In the genomic region with DNA sequence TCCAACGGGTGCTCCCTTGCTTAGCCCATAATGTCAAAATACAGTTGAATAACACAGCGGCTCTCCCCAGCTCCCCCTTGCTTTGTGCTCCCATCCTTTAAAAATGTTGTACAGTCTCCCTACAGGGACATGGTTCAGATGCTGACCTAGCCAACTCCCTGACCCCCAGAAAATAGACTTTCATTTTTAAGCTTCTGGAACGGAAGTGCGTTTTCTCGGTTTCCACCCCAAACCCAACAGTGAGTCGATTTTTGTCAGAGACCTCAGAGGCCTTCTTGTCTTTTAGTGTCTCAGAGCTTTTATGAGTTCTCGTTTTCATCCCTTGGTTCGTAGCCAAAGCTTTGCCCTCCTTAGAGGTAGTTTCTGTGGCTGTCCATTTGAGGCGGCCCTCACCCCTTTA, we compare ENCODE assay signal across 1 mouse cellular context.
A peak's percentile ranks its signal among the peaks of the same experiment; 100 is the strongest.
TF ChIP-seq lines count a peak whose summit lies in the region.

No protein-coding gene starts in this region.

TF ChIP-seq in CH12.LX, 34 proteins besides CTCF, POLR2A, EP300 and RAD21:
- TF ChIP-seq POLR2AphosphoS2 (IDR thresholded peaks at IDR 0.05; ENCODE audit: low read depth, low read length) (no peak), GABPA (IDR thresholded peaks at IDR 0.05; ENCODE audit: insufficient replicate concordance, low read depth, low read length) (no peak), SMC3 (IDR thresholded peaks at IDR 0.05; ENCODE audit: low read depth, low read length) (no peak), USF2 (conservative IDR thresholded peaks at IDR 0.05; ENCODE audit: low read depth, low read length) (no peak), CHD2 (IDR thresholded peaks at IDR 0.05; ENCODE audit: low read length) (no peak), E2F4 (IDR thresholded peaks at IDR 0.05; ENCODE audit: insufficient replicate concordance, low read depth, low read length) (no peak), JUN (IDR thresholded peaks at IDR 0.05; ENCODE audit: insufficient read depth, low read depth, low read length) (no peak), ETS1 (conservative IDR thresholded peaks at IDR 0.05; ENCODE audit: low read depth, low read length) (0 out of 2 replicates have a peak, but pooled peaks have one; percentile 25), TCF12 (IDR thresholded peaks at IDR 0.05; ENCODE audit: low read depth, low read length) (peak; percentile 82), ZKSCAN1 (IDR thresholded peaks at IDR 0.05; ENCODE audit: borderline replicate concordance, low read depth, low read length) (no peak), MAX (IDR thresholded peaks at IDR 0.05; ENCODE audit: low read length) (no peak), MAFK (IDR thresholded peaks at IDR 0.05; ENCODE audit: insufficient replicate concordance, low read length) (peak; percentile 79), HCFC1 (IDR thresholded peaks at IDR 0.05; ENCODE audit: low read depth, low read length) (no peak), SIN3A (IDR thresholded peaks at IDR 0.05; ENCODE audit: low read length) (no peak), MXI1 (IDR thresholded peaks at IDR 0.05; ENCODE audit: low read depth, low read length) (no peak), USF1 (IDR thresholded peaks at IDR 0.05; ENCODE audit: low read depth, low read length) (no peak), ZMIZ1 (IDR thresholded peaks at IDR 0.05; ENCODE audit: low read depth, low read length) (no peak), NRF1 (IDR thresholded peaks at IDR 0.05; ENCODE audit: low read depth, low read length) (no peak), UBTF (IDR thresholded peaks at IDR 0.05; ENCODE audit: low read depth, low read length) (no peak), MEF2A (IDR thresholded peaks at IDR 0.05; ENCODE audit: borderline replicate concordance, low read depth, low read length) (no peak; the same call in 1 of the 2 replicates), ZC3H11A (IDR thresholded peaks at IDR 0.05; ENCODE audit: low read depth, low read length) (no peak), CHD1 (IDR thresholded peaks at IDR 0.05; ENCODE audit: low read depth, low read length) (no peak), MYC (IDR thresholded peaks at IDR 0.05; ENCODE audit: low read depth, low read length) (no peak), PAX5 (IDR thresholded peaks at IDR 0.05; ENCODE audit: low read length) (no peak), KAT2A (IDR thresholded peaks at IDR 0.05; ENCODE audit: insufficient replicate concordance, low read length) (no peak), JUND (conservative IDR thresholded peaks at IDR 0.05; ENCODE audit: low read depth, low read length) (no peak), MAZ (IDR thresholded peaks at IDR 0.05; ENCODE audit: low read depth, low read length) (no peak), RCOR1 (conservative IDR thresholded peaks at IDR 0.05; ENCODE audit: low read depth, low read length) (peak; percentile 66; the same call in 1 of the 2 replicates), BHLHE40 (IDR thresholded peaks at IDR 0.05; ENCODE audit: low read depth, low read length) (peak; percentile 44; the same call in 1 of the 2 replicates), NELFE (IDR thresholded peaks at IDR 0.05; ENCODE audit: low read depth, low read length) (no peak), TBP (conservative IDR thresholded peaks at IDR 0.05; ENCODE audit: low read depth, low read length) (no peak), ZNF384 (IDR thresholded peaks at IDR 0.05; ENCODE audit: low read depth, low read length) (no peak), IRF4 (IDR thresholded peaks at IDR 0.05; ENCODE audit: low read depth, low read length) (peak; percentile 94), ELF1 (IDR thresholded peaks at IDR 0.05; ENCODE audit: low read depth, low read length) (no peak)
